Mouse (Mus musculus): ENCODE data around the gene Ttll11.

- TF ChIP-seq GATA1 (IDR thresholded peaks at IDR 0.05; ENCODE audit: low read length) (no peak), TAL1 (IDR thresholded peaks at IDR 0.05; ENCODE audit: low read length) (no peak)
Observed at GRCm38 (mm10) chr2:35890635-35891034, 89.1 kb downstream of the Ttll11 start.
